In genomic region chr17:87402444-87402843, GRCm38 (mm10) we compare ENCODE assay signal across 37 mouse cellular contexts. TPM values are rescaled to one million over a fixed set of nuclear protein-coding genes. Genes with fewer than 3 reads are reported as not detected.
"Had no signal": no experiment of that assay in that cellular context is flagged by ENCODE, and none has a peak within 500 bp of the region (broad histone marks: within the 10 kb centered on the region; RNA-seq: fewer than 3 reads in every experiment).

No protein-coding gene starts in this region.

- H3K27ac ChIP-seq: embryonic facial prominence, embryonic 10.5 days; embryonic facial prominence, embryonic 12.5 days; embryonic facial prominence, embryonic 13.5 days; embryonic facial prominence, embryonic 15.5 days; forebrain, embryonic 10.5 days; forebrain, embryonic 12.5 days; forebrain, embryonic 13.5 days; forebrain, embryonic 15.5 days; gastrocnemius, adult 2 months; heart, adult 2 months; heart, embryonic 10.5 days had no signal

- H3K36me3 ChIP-seq: embryonic facial prominence, embryonic 10.5 days; embryonic facial prominence, embryonic 12.5 days; embryonic facial prominence, embryonic 13.5 days; embryonic facial prominence, embryonic 15.5 days; forebrain, embryonic 10.5 days; forebrain, embryonic 12.5 days; forebrain, embryonic 15.5 days; heart, embryonic 10.5 days had no signal

- H3K4me1 ChIP-seq: embryonic facial prominence, embryonic 12.5 days; embryonic facial prominence, embryonic 13.5 days; embryonic facial prominence, embryonic 15.5 days; forebrain, embryonic 12.5 days; forebrain, embryonic 13.5 days; forebrain, embryonic 15.5 days; heart, embryonic 10.5 days had no signal

- ATAC-seq: forebrain, embryonic 13.5 days; forebrain, embryonic 14.5 days; forebrain, embryonic 15.5 days; forebrain, embryonic 16.5 days; forebrain, postnatal 0 days had no signal

- DNase-seq: cerebellum, postnatal 14 days; cerebellum, postnatal 25 days; cerebellum, postnatal 36 days; embryo, embryonic 11 days; forebrain, postnatal 0 days; gastrocnemius, adult 2 months; gastrocnemius, postnatal 10 days; gastrocnemius, postnatal 14 days; gastrocnemius, postnatal 25 days; gastrocnemius, postnatal 36 days; heart, adult 11 months; heart, adult 18-20 months; heart, adult 2 months had no signal

- H3K27me3 ChIP-seq: embryonic facial prominence, embryonic 12.5 days; embryonic facial prominence, embryonic 13.5 days; embryonic facial prominence, embryonic 15.5 days; forebrain, embryonic 12.5 days; forebrain, embryonic 13.5 days; forebrain, embryonic 15.5 days had no signal

- H3K9me3 ChIP-seq: embryonic facial prominence, embryonic 10.5 days; embryonic facial prominence, embryonic 12.5 days; embryonic facial prominence, embryonic 13.5 days; embryonic facial prominence, embryonic 15.5 days; forebrain, embryonic 10.5 days; forebrain, embryonic 12.5 days; forebrain, embryonic 13.5 days; forebrain, embryonic 15.5 days; heart, embryonic 10.5 days had no signal

- H3K9ac ChIP-seq: embryonic facial prominence, embryonic 12.5 days; embryonic facial prominence, embryonic 13.5 days; embryonic facial prominence, embryonic 15.5 days; forebrain, embryonic 12.5 days; forebrain, embryonic 13.5 days; forebrain, embryonic 15.5 days; forebrain, postnatal 0 days had no signal

- H3K4me2 ChIP-seq: embryonic facial prominence, embryonic 12.5 days; embryonic facial prominence, embryonic 13.5 days; embryonic facial prominence, embryonic 15.5 days; forebrain, embryonic 12.5 days; forebrain, embryonic 13.5 days; forebrain, embryonic 15.5 days; heart, embryonic 11.5 days had no signal

- H3K4me3 ChIP-seq: embryonic facial prominence, embryonic 10.5 days; embryonic facial prominence, embryonic 12.5 days; embryonic facial prominence, embryonic 13.5 days; embryonic facial prominence, embryonic 15.5 days; erythroblast, embryonic 14.5 days; forebrain, embryonic 10.5 days; forebrain, embryonic 12.5 days; forebrain, embryonic 13.5 days; forebrain, embryonic 15.5 days; gastrocnemius, adult 2 months; heart, adult 2 months; heart, embryonic 10.5 days had no signal

RNA-seq across cellular contexts. Expression of gene Stpg4, which starts 25.1 kb away (rescaled TPM):
- total RNA-seq: common myeloid progenitor, adult 5-6 weeks; forebrain, postnatal 0 days; gastrocnemius, adult 18-20 months; gastrocnemius, adult 2 months; gastrocnemius, adult 8-10 months; gastrocnemius, postnatal 10 days; gastrocnemius, postnatal 14 days; gastrocnemius, postnatal 25 days; gastrocnemius, postnatal 36 days; gastrocnemius, postnatal 4 days; granulocyte monocyte progenitor cell, adult 5-6 weeks; heart, adult 18-20 months; heart, adult 2 months; heart, adult 8-10 months had no signal
- polyA plus RNA-seq: cortical plate, adult 2 months; embryonic facial prominence, embryonic 10.5 days; embryonic facial prominence, embryonic 11.5 days; embryonic facial prominence, embryonic 12.5 days; embryonic facial prominence, embryonic 13.5 days; embryonic facial prominence, embryonic 14.5 days; embryonic facial prominence, embryonic 15.5 days; erythroblast, embryonic 14.5 days; forebrain, embryonic 10.5 days; forebrain, embryonic 11.5 days; forebrain, embryonic 12.5 days; forebrain, embryonic 13.5 days; forebrain, embryonic 14.5 days; forebrain, embryonic 15.5 days; forebrain, embryonic 16.5 days; forebrain, postnatal 0 days; frontal cortex, adult 2 months; heart, embryonic 10.5 days; heart, embryonic 11.5 days had no signal
